Mouse (Mus musculus): ENCODE measurements around the gene Lat. TPM values are rescaled to one million over a fixed set of nuclear protein-coding genes. Genes with fewer than 3 reads are reported as not detected.
A peak's percentile ranks its signal among the peaks of the same experiment; 100 is the strongest.

The Lat gene
- polyA plus RNA-seq, 2 experiments = 2.7 to 4.1 TPM

GRCm38 (mm10) chr7:126368367-126368766 lies 1.0 kb downstream of the Lat start:
- H3K36me3 ChIP-seq (ENCODE audit: control insufficient read depth, insufficient read depth, low read length) = peaks cover 42% of the 10 kb centered on the region
- H3K27me3 ChIP-seq (ENCODE audit: control insufficient read depth, insufficient read depth, low read length) = no peaks in the 10 kb centered on the region
- H3K4me2 ChIP-seq (replicated peaks; ENCODE audit: low read depth, low read length, severe bottlenecking) = no peak overlapping the region
- WGBS = 87% methylated on average over 8 of the region's 8 CpGs
- H3K9ac ChIP-seq (ENCODE audit: low read depth, low read length, severe bottlenecking) = no peak overlapping the region
- no peak overlapping the region for H3K27ac ChIP-seq (replicated peaks; ENCODE audit: low read depth, low read length)
- no peak for DNase-seq (ENCODE audit: low spot score)
- no peak for TF ChIP-seq POLR2A (IDR thresholded peaks at IDR 0.05; ENCODE audit: borderline replicate concordance, extremely low read depth, insufficient read depth, insufficient read length)
- H3K4me3 ChIP-seq (replicated peaks; ENCODE audit: low read length) = no peak overlapping the region
- H3K9me3 ChIP-seq (ENCODE audit: control insufficient read depth, low read length) = no peaks in the 10 kb centered on the region
- ATAC-seq (ENCODE audit: low FRiP score, low read depth) = no peak
- no peaks in the 10 kb centered on the region for H3K4me1 ChIP-seq (ENCODE audit: control insufficient read depth, insufficient read depth, low read length)

DNA sequence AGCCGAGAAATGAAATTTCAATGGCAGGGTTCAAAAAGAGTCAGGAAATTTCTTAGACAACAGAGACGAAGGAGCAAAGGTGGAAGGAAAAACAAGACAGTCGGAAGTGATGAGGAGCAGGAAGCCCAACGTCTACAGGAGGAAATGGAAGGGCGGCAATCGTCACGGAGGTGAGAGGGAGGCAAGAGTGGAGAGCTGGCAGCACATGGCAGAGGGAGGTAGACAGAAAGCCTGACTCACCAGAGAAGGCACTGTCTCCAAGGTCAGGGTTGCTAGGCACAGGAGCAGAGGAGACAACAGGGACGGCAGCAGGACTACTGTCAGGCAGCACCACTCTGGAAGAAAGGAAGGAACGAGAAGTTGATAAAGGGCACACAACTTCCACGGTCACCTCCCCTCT lies 1.7 kb downstream of the Lat start:
- Histone ChIP-seq H3K4me3 (replicated peaks; ENCODE audit: low read length) (no peak overlapping the region), H3K27ac (replicated peaks; ENCODE audit: low read depth, low read length) (no peak overlapping the region), H3K4me1 (ENCODE audit: control insufficient read depth, insufficient read depth, low read length) (no peaks in the 10 kb centered on the region), H3K4me2 (replicated peaks; ENCODE audit: low read depth, low read length, severe bottlenecking) (no peak overlapping the region), H3K27me3 (ENCODE audit: control insufficient read depth, insufficient read depth, low read length) (no peaks in the 10 kb centered on the region), H3K9me3 (ENCODE audit: control insufficient read depth, low read length) (no peaks in the 10 kb centered on the region), H3K9ac (ENCODE audit: low read depth, low read length, severe bottlenecking) (no peak overlapping the region), H3K36me3 (ENCODE audit: control insufficient read depth, insufficient read depth, low read length) (peaks cover 35% of the 10 kb centered on the region)
- DNase-seq (ENCODE audit: low spot score) = no peak
- no peak for TF ChIP-seq POLR2A (IDR thresholded peaks at IDR 0.05; ENCODE audit: borderline replicate concordance, extremely low read depth, insufficient read depth, insufficient read length)
- no peak for ATAC-seq (ENCODE audit: low FRiP score, low read depth)
- 84% methylated on average over 10 of the region's 10 CpGs for WGBS

DNA sequence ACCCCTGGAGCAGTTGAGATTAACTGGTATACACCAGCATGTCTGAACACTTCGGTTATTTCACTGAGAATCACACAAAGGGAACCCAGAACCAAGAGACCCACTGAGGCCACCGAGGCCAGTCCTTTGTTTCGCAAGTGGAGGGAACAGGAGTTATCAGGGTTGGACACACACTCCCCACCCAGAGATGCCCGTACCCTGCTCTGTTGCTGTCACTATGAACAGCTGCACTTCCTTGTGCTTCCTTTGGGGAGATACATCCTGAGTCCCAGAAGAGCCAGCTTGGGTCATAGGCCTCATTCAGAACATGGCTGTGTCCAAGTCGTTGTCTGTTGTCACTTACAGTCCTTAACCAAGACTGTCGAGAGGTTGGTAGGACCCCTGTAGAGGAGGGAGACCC lies 6.3 kb downstream of the Lat start:
- no peak overlapping the region for H3K27ac ChIP-seq (replicated peaks; ENCODE audit: low read depth, low read length)
- 82% methylated on average over 6 of the region's 6 CpGs for WGBS
- no peak for ATAC-seq (ENCODE audit: low FRiP score, low read depth)

DNA sequence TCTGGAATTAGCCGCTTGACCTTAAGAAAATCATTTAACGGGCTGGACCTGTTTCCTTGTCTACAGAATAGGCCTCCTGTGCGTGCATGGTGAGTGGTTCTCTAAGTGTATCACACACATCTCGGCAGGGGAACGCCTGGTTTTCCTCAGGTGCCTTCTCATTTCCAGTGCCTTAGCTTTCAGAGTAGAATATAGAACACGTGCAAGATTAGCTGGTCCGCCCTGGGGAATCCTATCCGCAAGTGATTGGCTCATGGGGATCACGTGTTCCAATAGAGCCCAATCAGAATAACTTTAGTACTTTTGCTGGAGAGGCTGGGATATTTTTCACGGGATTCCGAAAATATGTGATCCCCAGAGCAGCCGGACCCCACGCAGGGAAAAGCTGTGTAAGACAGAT lies 10.3 kb downstream of the Lat start:
- no peak overlapping the region for H3K27ac ChIP-seq (replicated peaks; ENCODE audit: low read depth, low read length)
- H3K9me3 ChIP-seq (ENCODE audit: control insufficient read depth, low read length) = no peaks in the 10 kb centered on the region
- H3K27me3 ChIP-seq (ENCODE audit: control insufficient read depth, insufficient read depth, low read length) = no peaks in the 10 kb centered on the region
- no peaks in the 10 kb centered on the region; the same call in 1 of the 2 replicates for H3K4me1 ChIP-seq (ENCODE audit: control insufficient read depth, insufficient read depth, low read length)
- ATAC-seq (ENCODE audit: low FRiP score, low read depth) (peak; percentile 65; the same call in 1 of the 2 replicates), DNase-seq (ENCODE audit: low spot score) (peak; percentile 52)
- no peak overlapping the region for H3K9ac ChIP-seq (ENCODE audit: low read depth, low read length, severe bottlenecking)
- no peak overlapping the region; the same call in 1 of the 2 replicates for H3K4me2 ChIP-seq (replicated peaks; ENCODE audit: low read depth, low read length, severe bottlenecking)
- 57% methylated on average over 13 of the region's 13 CpGs for WGBS
- H3K36me3 ChIP-seq (ENCODE audit: control insufficient read depth, insufficient read depth, low read length) = 0 out of 2 replicates have a peak, but pooled peaks cover under 1% of the 10 kb centered on the region
- TF ChIP-seq POLR2A (IDR thresholded peaks at IDR 0.05; ENCODE audit: borderline replicate concordance, extremely low read depth, insufficient read depth, insufficient read length) = no peak
- H3K4me3 ChIP-seq (replicated peaks; ENCODE audit: low read length) = 0 out of 2 replicates have a peak overlapping the region, but pooled peaks have one; percentile 4

More for the DNA sequence above, 6.3 kb downstream of the Lat start:
- no peak for DNase-seq (ENCODE audit: low spot score)
- no peak for TF ChIP-seq POLR2A (IDR thresholded peaks at IDR 0.05; ENCODE audit: borderline replicate concordance, extremely low read depth, insufficient read depth, insufficient read length)
- Histone ChIP-seq H3K36me3 (ENCODE audit: control insufficient read depth, insufficient read depth, low read length) (0 out of 2 replicates have a peak, but pooled peaks cover 4% of the 10 kb centered on the region), H3K4me3 (replicated peaks; ENCODE audit: low read length) (no peak overlapping the region), H3K27me3 (ENCODE audit: control insufficient read depth, insufficient read depth, low read length) (no peaks in the 10 kb centered on the region), H3K4me1 (ENCODE audit: control insufficient read depth, insufficient read depth, low read length) (no peaks in the 10 kb centered on the region; the same call in 1 of the 2 replicates), H3K9ac (ENCODE audit: low read depth, low read length, severe bottlenecking) (no peak overlapping the region), H3K4me2 (replicated peaks; ENCODE audit: low read depth, low read length, severe bottlenecking) (no peak overlapping the region), H3K9me3 (ENCODE audit: control insufficient read depth, low read length) (no peaks in the 10 kb centered on the region)

GRCm38 (mm10) chr7:126358413-126358812 lies 11.0 kb downstream of the Lat start:
- no peaks in the 10 kb centered on the region for H3K36me3 ChIP-seq (ENCODE audit: control insufficient read depth, insufficient read depth, low read length)
- ATAC-seq (ENCODE audit: low FRiP score, low read depth) = no peak
- no peak overlapping the region for H3K27ac ChIP-seq (replicated peaks; ENCODE audit: low read depth, low read length)
- no peaks in the 10 kb centered on the region; the same call in 1 of the 2 replicates for H3K4me1 ChIP-seq (ENCODE audit: control insufficient read depth, insufficient read depth, low read length)
- H3K27me3 ChIP-seq (ENCODE audit: control insufficient read depth, insufficient read depth, low read length) = no peaks in the 10 kb centered on the region
- no peak overlapping the region for H3K9ac ChIP-seq (ENCODE audit: low read depth, low read length, severe bottlenecking)
- no peak overlapping the region for H3K4me3 ChIP-seq (replicated peaks; ENCODE audit: low read length)
- 91% methylated on average over 9 of the region's 9 CpGs for WGBS
- DNase-seq (ENCODE audit: low spot score) = no peak
- H3K4me2 ChIP-seq (replicated peaks; ENCODE audit: low read depth, low read length, severe bottlenecking) = no peak overlapping the region
- H3K9me3 ChIP-seq (ENCODE audit: control insufficient read depth, low read length) = no peaks in the 10 kb centered on the region
- TF ChIP-seq POLR2A (IDR thresholded peaks at IDR 0.05; ENCODE audit: borderline replicate concordance, extremely low read depth, insufficient read depth, insufficient read length) = no peak

Data from limb, embryonic 14.5 days (tissue).